Mouse (Mus musculus) C2C12 (cell line): ENCODE data around the gene Dtl.

ENCODE experiments used
- CEBPB ChIP-seq: IDR thresholded peaks from one replicate; pipeline ENCODE4 v1.6.1; 2011; ENCODE audit warnings: low read depth, mild to moderate bottlenecking, control low read depth, moderate library complexity
- CTCF ChIP-seq: IDR thresholded peaks from one replicate; pipeline ENCODE4 v1.5.1; 2011; ENCODE audit not compliant: control insufficient read depth, insufficient read depth, insufficient read length
- FOSL1 ChIP-seq: IDR thresholded peaks from one replicate; pipeline ENCODE4 v1.8.0; 2011; ENCODE audit warnings: mild to moderate bottlenecking, low read length; ENCODE audit not compliant: poor library complexity, insufficient read depth, severe bottlenecking
- MAX ChIP-seq: IDR thresholded peaks from one replicate; pipeline ENCODE4 v1.6.1; 2011; ENCODE audit warnings: mild to moderate bottlenecking, control low read depth
- MYOD1 ChIP-seq: IDR thresholded peaks from one replicate; pipeline ENCODE4 v1.6.1; 2011; ENCODE audit warnings: low read depth; ENCODE audit not compliant: control insufficient read depth, insufficient read length
- MYOG ChIP-seq: IDR thresholded peaks from one replicate; pipeline ENCODE4 v1.6.1; 2011; ENCODE audit not compliant: control insufficient read depth, insufficient read length; ENCODE audit errors: extremely low read depth
- USF1 ChIP-seq: IDR thresholded peaks from one replicate; pipeline ENCODE4 v1.6.1; 2011; ENCODE audit warnings: low read depth, mild to moderate bottlenecking, control low read depth, moderate library complexity

- TF ChIP-seq FOSL1 (no peak), CTCF (no peak), MYOD1 (no peak), MAX (no peak), CEBPB (no peak), MYOG (no peak), USF1 (no peak)
Observed at GRCm38 (mm10) chr1:191529406-191529805, 45.9 kb downstream of the Dtl start.
